Mouse (Mus musculus): ENCODE results near the gene Gpr65.
"Not testable (repeated sequence)": the region's sequence is repeated elsewhere in the genome, so short reads cannot be mapped to it uniquely, and the experiment has no call there.

Gpr65 gene

GRCm38 (mm10) chr12:98268441-98269369, at the start of gene Gpr65:
Gene Gpr65 (plus strand): TSS chr12:98268635.
- DNase-seq (ENCODE audit: low read depth, low spot score) = no peak

- DNase-seq (ENCODE audit: low read depth, low spot score) = no peak
These were observed 45.1 kb upstream of the Gpr65 start for GRCm38 (mm10) chr12:98223286-98223685.

- no peak for DNase-seq (ENCODE audit: low read depth, low spot score)
These were observed 41.4 kb upstream of the Gpr65 start for GRCm38 (mm10) chr12:98227037-98227436.

- not testable (repeated sequence) for DNase-seq (ENCODE audit: low read depth, low spot score)
These were observed 30.0 kb upstream of the Gpr65 start for GRCm38 (mm10) chr12:98238478-98238877.

- no peak for DNase-seq (ENCODE audit: low read depth, low spot score)
These were observed 24.3 kb upstream of the Gpr65 start for GRCm38 (mm10) chr12:98244161-98244560.

- DNase-seq (ENCODE audit: low read depth, low spot score) = no peak
These were observed 23.6 kb upstream of the Gpr65 start for GRCm38 (mm10) chr12:98244865-98245264.

GRCm38 (mm10) chr12:98246835-98247234, 21.6 kb upstream of the Gpr65 start:
- DNase-seq (ENCODE audit: low read depth, low spot score) = no peak

GRCm38 (mm10) chr12:98249671-98250070, 18.8 kb upstream of the Gpr65 start:
- no peak for DNase-seq (ENCODE audit: low read depth, low spot score)

GRCm38 (mm10) chr12:98250327-98250726, 18.1 kb upstream of the Gpr65 start:
- DNase-seq (ENCODE audit: low read depth, low spot score) = no peak

GRCm38 (mm10) chr12:98252417-98252816, 16.0 kb upstream of the Gpr65 start:
- DNase-seq (ENCODE audit: low read depth, low spot score) = no peak

- DNase-seq (ENCODE audit: low read depth, low spot score) = no peak
These were observed 13.0 kb upstream of the Gpr65 start for GRCm38 (mm10) chr12:98255373-98255995.

- DNase-seq (ENCODE audit: low read depth, low spot score) = no peak
These were observed 10.0 kb upstream of the Gpr65 start for GRCm38 (mm10) chr12:98258371-98258844.

- peak; percentile 91 for DNase-seq (ENCODE audit: low read depth, low spot score)
These were observed 9.5 kb upstream of the Gpr65 start, which contains the start of gene Galc for GRCm38 (mm10) chr12:98258845-98259517. Gene Galc (minus strand): TSS chr12:98259459.

- DNase-seq (ENCODE audit: low read depth, low spot score) = no peak
These were observed 8.9 kb upstream of the Gpr65 start for GRCm38 (mm10) chr12:98259518-98259852.

- DNase-seq (ENCODE audit: low read depth, low spot score) = no peak
These were observed 2.7 kb upstream of the Gpr65 start for GRCm38 (mm10) chr12:98265697-98266096.

GRCm38 (mm10) chr12:98269791-98270745, 1.6 kb downstream of the Gpr65 start:
- DNase-seq (ENCODE audit: low read depth, low spot score) = peak; percentile 18

- no peak for DNase-seq (ENCODE audit: low read depth, low spot score)
These were observed 2.6 kb downstream of the Gpr65 start for GRCm38 (mm10) chr12:98270810-98271566.

GRCm38 (mm10) chr12:98272433-98272832, 4.0 kb downstream of the Gpr65 start:
- DNase-seq (ENCODE audit: low read depth, low spot score) = no peak

GRCm38 (mm10) chr12:98280530-98280929, 12.1 kb downstream of the Gpr65 start:
- peak; percentile 72 for DNase-seq (ENCODE audit: low read depth, low spot score)

- no peak for DNase-seq (ENCODE audit: low read depth, low spot score)
These were observed 12.6 kb downstream of the Gpr65 start for GRCm38 (mm10) chr12:98280996-98281395.
